Mouse (Mus musculus) thymus, postnatal 14 days (tissue): ENCODE results near the gene Wdfy2.
A peak's percentile ranks its signal among the peaks of the same experiment; 100 is the strongest.

Source experiments
- DNase-seq: peaks from one replicate; pipeline ENCODE4 v3.0.0; 2021

The Wdfy2 gene

DNA sequence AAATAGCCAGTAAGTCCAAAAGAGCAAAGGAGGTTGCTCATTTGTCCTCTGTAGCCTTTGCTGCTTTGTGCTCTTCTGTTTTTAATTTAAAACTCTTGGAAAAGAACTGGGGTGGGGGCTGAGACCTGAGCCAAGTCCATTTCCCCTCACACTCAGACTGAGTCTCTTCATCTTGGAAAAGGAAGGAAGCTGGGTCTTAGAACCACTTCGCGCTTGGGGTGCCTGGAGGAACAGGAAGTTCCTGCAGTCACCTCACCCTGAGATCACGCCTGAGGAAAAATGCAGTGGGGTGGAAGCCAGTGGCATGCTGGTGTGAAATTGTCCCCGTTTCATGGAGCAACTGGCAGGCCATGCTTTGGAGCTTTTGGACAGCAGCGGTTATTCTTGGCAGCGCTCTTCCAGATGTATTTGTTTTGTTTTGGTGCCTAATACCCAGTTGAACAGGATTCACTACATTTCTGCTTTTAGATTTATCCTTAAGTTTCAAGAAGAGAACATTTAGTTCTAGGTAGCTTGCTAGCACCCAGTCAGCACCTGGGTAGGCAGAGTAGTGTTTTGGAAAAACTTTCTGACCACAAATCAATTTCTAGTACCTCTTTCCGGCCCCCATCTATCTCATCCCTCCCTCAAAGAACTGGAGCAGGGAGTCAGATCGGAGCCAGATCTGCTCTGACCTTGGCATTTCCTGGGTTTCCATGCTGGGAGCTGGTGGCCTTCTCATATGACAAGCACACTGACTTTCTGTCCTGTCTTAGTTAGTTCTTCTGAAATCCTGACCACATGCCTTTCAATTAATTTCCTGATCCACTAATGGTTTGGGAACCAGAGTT is 7.7 kb downstream of the Wdfy2 start:
- no peak for DNase-seq

DNA sequence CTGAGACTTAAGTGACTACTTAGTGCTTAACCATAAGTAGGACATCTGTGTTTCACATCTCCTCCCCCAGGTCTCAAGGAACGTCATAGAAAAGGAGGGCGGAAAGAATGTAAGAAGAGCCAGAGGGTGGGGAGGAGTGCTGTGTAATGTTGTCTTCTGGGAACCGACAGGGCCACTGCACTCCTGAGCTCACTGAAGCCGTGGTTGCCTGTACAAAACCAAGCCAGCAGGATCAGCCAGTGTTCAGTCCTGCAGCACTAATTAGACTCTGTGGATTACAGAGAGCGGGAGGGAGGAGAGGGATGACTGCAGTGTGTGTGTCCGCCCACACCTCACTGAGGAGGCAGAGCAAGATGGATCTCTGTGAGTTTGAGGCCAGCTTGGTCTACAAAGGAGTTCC is 13.5 kb downstream of the Wdfy2 start:
- no peak for DNase-seq

DNA sequence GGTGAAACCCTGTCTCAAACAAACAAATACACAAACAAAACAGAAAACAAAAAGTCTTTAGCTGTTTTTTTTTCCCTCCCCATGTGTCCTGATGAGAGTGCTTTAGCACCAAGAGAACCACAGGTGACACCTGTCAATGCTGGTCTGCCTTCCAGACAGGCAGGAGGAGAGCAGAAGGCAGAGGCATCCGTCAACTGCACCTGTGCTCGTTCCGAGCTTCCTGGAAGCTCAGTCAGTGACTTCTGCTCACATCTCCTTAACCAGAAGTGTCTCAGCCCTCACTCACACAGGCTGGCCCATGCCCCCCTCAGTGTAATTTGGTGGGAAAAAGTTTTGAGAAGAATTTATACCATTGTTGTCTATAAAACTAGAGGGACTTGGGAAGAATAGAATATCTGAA is 15.4 kb downstream of the Wdfy2 start:
- peak; percentile 61 for DNase-seq

DNA sequence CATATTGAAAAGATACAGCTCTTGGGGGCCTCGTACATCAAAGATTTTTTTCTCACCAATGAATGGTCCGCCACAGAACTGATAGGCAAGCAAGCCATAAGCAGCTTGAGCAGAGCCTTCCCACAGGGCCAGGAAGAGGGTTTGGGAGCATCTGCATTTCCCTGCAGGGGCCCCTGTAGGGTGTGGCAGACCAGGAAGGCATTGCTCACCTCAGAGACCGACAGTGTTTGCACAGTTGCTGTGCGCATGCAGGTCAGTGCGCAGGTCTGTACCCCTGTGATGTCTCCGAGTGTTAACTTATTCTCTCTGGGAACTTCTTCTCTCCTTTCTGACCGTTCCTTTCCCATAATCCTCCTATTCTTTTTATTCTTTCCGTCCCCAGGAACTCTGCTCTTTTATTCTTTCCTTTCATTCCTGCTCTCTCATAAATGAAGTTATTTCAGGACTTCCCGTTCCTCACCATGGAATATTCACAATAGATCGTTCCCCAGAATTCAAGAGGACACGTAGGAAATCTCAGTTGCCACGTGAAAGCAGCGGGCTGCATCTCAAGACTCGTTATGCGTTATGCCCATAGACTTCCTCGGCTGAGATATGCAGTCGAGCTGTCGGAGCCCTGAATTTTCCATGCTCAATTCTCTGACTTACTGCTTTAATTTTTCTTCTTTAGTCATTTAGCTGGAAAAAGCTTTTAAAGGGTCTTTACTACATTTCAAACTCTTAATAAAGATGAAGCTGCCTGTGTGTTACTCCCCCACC is 17.8 kb downstream of the Wdfy2 start:
- no peak for DNase-seq

DNA sequence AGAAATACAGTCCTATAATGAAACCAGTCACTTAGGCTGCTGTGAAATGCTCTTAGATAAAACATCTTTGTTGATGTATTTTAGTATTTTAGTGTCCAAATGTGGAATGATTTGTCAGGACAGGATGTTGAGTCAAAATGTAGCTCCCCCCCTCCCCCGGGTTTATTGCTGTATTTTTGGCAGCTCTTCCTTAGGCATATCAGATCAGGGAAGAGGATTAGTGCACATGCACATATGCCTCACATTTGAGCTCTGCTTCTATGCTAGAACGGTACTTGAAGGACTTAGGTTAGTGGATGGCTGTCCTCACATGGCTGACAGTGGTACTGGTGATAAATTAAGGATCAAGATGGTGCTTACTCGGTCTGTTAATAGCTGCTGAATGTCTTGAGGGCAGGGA is 18.4 kb downstream of the Wdfy2 start:
- no peak for DNase-seq

DNA sequence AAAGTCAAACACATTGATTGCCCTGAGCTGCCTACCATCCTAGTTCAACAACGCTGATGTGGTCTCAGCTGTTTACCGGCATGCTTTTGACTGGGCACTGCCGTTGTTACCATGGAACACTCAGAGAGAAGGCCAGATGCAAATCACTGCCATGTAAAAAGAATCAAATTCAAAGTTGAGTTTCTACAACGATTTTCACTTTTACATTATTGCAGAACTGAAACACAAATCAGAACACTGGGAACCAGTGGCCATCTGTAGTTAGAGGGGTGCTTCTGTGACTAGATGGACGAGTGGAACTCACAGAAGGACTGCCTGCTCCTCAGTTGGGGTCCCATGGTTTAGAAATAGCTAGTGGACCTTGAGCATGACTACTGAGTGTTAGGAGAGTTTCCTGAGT is 19.0 kb downstream of the Wdfy2 start:
- no peak for DNase-seq

DNA sequence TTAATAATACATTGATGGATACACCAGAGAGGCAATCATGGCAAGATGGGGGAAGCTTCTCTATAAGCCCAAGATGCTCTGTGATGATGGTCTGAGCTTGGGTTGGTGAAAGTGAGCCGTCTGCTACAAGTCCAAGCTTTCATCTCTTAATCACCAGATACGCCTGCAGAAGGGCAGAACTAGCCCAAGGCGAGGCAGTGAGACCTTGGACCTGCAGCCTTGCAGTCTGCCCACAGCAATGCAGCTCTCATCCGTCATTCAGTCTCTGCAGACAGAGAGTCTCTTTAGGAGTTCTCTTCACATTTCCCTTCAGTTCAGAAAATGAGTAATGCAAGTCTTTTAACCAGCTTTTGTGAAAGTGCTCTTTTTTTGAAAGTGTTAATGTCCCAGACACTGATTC is 20.4 kb downstream of the Wdfy2 start:
- DNase-seq: no peak

DNA sequence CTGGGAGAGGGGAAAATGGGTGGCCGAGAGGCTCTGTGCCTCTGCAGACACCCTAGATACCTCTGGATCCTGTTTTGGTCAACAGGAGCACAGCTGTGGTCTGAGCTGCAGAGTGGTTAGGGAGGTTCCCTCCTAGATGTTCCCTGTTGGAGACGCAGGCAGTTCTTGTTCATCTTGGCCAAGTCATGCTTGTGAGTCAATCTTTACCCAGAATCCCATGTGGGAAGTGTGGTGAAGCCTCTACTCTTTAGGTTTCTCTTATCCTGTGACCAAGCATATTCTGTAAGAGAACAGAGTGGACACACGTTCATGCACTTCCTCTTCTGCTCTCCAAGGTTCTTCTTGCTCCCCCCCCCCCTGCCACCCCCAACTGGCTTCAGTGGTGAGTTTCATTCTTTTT is 20.8 kb downstream of the Wdfy2 start:
- no peak for DNase-seq

DNA sequence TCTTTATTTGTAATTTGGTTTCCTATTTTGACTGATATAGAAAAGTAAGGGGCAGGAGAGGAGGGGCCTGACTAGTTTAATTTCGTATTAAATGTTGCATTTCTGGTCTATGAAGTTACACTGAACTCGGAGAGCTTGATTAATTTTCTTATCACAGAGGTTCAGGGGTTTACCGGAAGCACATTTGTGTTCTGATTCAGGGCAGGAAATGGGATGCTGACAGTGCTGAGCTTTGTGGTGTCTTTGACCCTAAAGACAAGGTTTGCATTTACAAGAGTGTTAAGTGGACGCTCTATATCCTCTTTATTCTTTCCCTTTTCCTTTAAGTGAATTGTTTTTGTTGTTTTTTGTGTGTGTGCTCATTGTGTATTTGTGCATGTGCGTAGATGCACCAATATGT is 25.1 kb downstream of the Wdfy2 start:
- no peak for DNase-seq

DNA sequence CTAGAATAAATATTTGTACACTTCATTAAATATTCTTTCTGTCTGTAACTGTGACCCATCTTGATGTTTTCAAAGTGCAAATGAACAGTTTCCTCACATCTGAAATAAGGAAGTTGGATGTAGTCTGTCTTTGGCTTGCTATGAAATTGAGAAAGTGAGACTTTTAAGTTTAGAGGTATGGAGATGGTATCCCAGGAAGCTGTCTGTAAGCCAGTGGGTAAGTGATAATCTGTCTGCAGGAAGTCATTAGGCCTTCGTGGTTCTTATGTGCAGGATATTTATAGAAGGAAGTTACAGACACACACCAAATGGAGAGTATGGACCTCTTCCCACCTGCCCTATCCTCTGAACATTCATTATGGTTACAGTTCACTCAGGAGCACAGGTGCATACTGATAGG is 26.8 kb downstream of the Wdfy2 start:
- DNase-seq: no peak

DNA sequence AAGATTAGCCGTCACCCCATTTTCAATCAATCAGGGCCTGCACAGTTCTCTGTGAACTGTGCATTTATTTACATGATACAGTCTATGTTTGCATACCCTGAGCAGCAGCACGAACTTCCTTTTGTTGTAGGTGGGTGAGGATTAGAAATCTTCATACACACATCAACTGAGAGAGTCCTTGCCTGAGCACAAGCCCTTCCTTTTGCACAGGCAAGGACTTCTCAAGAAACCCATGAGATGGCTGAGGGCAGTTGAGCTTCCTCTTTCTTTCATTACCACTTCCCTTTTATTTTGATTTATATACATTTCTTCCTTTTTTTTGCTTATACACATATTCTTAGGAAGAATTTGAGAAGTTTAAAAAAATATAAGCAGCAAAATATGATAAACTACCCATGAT is 27.9 kb downstream of the Wdfy2 start:
- no peak for DNase-seq

DNA sequence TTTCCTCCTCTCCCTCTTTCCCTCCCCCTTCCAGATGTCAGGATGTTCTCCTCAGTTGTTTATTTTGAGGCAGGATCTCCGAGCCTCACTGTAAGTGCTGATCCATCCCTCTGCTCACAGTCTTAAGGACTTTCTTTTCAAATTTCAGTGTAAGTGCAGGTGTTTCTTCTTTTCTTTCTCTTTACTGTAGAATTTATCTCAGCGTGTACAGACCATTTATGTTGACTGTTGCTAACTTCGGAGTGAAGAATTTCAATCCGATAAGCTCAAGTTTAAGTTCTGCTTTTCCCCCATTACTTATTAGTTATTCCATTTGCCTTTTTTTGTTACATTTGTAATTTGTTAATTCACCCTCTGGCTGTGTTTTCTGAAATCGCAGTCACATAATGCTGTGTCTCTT is 29.6 kb downstream of the Wdfy2 start:
- DNase-seq: no peak

DNA sequence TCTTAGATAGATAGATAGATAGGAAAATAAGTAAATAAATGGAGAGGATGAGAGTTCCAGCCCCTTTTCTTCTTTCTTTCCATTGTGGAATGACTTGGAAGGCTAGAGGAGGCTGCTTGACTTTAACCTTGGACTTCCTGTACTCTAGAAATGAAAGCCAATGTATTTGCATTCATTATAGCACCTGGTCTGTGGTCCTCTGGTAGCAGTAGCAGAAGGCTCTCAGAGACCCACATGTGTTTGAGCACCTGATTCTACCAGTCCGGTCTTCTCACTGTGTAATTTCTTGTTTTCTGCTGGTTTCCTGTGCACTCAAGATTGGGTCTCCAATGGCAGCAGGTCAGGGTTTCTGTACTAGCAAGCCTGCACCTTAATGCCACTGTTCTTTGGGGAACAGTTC is 30.1 kb downstream of the Wdfy2 start:
- no peak for DNase-seq

DNA sequence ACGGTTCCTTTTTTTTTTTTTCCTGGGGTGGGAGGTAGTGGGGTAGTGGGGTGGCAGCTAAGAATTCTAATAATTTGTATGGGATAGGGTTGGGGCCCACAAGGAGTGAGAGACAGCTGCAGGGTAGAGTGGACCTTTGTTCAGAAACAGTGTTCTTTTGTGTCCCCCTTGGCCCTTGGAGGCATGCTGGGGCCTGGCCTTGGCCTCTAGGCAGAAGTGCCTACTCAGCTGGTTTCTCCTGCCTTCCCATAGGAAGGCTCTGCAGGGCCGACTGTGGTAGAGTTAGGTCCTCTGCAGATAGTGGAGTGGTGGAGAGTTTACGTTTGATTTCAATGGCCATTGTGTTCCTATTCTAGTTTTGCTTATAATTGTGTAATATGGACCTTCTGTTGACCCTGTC is 30.8 kb downstream of the Wdfy2 start:
- DNase-seq: no peak

DNA sequence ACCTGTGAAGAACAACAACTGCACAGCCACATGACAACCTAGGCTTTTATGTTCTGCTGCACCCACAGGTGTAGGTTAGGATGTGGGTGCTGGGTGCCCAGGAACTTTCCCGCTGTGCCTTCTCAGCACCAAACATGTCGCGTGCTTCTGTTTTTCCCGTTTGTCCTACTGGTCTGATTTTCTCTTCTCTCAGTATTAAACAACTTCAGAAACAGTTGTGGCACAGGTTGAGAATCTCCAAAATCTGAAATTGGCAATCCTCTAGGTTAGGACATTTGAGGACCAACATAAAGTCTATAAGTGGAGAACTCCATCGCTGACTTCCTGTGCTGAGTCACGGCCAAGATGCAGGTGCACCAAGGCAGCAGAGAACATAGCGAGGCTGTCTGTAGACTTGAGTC is 32.8 kb downstream of the Wdfy2 start:
- DNase-seq: peak; percentile 80

DNA sequence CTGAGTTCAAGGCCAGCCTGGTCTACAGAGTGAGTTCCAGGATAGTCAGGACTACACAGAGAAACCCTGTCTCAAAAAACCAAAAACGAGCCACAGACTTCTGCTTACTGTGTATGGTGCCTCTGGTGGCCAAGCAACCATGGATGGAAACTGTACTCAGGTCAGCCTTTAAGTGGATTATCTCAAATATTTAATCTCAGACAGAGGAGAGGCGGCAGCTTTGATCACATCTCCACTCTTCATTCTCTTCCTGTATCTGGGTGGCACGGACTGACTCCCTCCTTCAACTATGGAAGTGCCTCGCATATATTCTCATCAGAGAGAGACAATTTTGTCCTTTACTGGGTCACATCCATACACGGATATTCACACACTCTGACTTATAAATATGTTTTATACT is 34.0 kb downstream of the Wdfy2 start:
- no peak for DNase-seq

DNA sequence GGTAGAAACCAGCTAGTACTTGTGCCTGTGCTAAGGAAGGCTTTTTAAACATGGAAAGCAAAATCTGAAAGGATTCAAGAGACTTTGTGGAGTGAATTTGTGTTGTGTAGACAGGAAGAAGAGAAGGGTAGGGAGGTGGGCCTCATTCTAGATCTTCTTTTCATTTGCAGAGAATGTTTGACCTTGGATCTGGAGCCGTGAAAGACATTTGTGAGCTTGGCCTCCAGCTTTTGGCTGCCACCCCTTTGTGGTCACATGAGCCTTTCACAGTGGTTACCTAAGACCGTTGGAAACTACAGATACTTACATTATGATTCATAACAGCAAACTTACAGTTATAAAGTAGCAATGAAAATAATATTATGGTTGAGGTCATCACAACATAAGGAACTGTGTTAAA is 34.5 kb downstream of the Wdfy2 start:
- no peak for DNase-seq

DNA sequence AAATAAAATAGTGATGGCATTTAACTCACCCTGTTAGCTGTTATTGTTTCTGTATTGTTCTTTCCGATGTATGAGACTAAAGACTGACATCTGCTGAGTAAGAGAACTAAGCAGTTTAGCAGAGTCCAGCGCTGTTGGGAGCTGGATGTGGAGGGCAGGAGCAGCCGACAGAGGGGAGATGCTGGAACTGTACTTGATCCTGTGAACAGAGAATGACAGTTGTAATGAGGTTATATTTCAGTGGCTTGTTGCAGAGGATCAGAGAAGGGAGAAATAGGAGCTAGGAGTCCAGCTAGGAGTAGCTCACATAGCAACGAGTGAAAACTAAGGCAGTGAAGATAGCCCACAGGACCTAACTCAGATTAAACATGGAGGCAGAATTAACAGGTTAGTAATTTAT is 36.3 kb downstream of the Wdfy2 start:
- DNase-seq: no peak

DNA sequence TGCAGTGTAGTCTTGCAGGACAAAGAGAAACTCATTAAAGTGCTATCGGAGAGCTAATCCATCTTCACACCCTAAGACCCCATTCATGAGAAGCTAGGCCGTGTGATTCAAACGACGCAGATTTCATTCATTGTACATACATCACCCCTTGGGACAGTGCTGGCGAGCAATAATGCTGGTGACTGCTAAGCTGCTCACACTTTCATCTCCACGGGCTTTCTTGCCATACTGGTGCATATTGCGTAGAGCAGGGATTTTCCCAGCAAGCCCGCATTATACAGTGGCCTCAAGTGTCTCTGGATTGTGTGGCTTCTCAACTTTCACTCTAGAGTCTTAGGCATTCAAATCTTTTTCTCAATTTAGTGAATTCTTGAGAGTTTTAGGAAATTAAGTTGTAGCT is 36.9 kb downstream of the Wdfy2 start:
- DNase-seq: no peak

DNA sequence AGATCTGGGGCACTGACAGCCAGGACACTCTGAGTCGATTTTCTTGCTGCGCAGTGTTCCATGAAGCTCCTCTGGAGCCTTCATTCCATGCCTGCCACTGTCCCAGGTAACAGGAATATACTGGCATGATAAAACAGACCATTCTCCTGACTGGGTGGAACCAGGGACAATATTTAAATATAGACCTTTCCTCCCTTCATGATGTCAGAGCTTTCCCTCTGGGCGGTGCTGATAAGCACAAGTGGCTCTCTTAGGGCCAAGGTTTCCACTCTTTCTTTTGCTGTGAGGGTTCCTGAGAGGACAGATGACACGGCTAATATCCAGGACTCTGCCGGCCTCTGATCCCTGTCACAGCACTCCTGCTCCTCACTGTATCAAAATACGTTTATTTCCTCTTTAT is 40.6 kb downstream of the Wdfy2 start:
- DNase-seq: no peak

DNA sequence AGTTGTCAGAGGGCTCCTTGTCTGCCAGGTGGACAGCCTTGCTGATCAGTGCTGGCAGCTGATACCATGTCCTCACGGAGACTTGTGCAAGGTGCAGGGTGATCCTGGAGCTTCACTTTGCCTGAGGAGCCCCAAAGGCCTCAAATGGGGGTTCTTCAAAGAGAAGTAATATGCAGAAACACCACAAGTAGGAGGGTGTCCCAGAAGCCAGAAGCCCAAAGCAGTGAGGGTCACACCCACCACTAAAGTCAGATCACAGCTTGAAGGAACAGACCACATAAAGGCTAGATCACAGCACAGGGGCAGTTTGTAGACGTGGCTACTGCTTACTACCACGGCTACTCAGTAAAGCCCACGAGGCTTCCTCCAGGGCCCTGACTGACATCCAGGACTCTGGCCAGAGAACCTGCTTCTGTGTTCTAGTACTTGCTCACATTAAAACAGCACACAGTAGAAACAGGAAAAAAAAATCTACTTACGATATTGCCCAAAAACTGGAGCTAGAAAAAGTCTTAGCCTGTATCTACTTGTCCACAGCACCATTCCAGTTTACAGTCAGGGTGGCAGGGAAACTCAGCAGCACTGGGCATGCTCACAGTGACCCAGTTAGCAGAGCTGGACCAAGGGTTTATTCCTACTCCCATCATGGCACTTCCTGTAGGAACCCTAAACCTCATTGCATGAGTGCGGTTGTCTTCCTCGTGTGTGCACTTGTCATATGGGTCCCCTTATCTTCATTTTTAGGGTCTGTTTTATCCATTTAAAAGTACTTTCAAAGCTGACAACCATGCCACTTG is 41.4 kb downstream of the Wdfy2 start:
- DNase-seq: no peak

DNA sequence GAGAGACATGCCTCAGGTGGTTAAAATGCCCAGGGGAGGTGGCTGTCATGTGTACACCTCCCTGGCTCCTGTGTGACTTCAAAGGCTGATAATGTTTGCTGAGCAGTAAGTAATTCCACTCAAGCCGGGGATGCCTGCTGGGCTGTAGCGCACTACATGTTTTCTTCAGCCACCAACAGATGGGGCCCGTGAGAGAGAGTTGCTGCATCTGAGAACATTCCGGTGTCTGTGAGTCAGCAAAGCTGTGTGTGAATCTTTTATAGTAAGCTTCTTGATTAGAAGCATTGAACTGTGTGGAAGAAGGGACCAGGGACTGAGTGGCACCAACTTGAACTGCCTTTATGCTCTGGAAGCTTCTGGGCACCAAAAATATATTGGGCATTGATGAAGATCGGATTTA is 42.0 kb downstream of the Wdfy2 start:
- DNase-seq: peak; percentile 85

DNA sequence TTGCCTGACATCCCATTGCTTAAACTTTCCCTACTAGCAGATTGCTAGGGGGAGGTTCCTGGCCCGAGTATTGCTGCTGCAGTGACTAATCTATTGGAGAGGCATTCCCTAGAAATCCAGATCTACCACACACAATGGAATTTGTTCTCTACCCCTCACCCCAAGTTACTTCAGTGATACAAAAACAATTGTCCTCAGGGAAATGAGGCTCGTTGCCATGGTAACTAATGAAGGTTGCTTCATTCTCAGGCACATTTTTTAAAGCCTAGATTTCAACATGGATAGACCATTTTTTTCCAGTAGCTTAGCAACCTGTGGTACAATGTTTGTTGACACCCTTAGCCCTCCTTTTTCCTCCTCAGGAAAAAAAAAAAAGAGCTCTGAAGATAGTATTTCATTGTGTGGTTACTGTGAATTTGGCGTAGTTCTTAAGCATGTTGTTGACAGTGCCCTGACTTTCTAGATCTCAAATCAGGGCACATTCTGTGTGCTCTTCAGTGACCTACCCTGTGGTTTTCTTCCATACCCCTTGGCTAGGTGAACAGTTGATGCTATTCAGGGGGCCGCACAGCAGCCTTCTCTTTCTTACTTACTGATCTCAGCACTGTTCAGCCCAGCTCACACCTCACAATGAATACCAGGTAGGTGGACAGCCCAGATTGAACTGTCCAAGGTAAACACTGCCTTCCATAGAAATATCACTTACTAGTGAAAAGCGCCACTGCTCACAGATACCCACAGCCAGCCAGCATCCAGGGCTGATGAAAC is 42.8 kb downstream of the Wdfy2 start:
- DNase-seq: no peak
